Mouse (Mus musculus) adrenal gland, postnatal 0 days (tissue): Measurements from ENCODE around the gene Trmt2a. TPM values are rescaled to one million over a fixed set of nuclear protein-coding genes. Genes with fewer than 3 reads are reported as not detected.

Experiments used
- microRNA-seq: library from miRNA; unstranded; fragments of <30 nt; microRNA quantifications from one replicate; pipeline ENCODE4, GENCODE M21; 2016; ENCODE audit warnings: borderline replicate concordance; ENCODE audit not compliant: insufficient number of aligned reads
- polyA plus RNA-seq: library from polyadenylated mRNA; unstranded; fragments of >200 nt; fragmentation: Nextera tagmentation; extraction: Ambion mirVana; gene quantifications from 2 replicates; pipeline ENCODE4 v1.2.1, GENCODE M21; 2015

Gene Trmt2a
- polyA plus RNA-seq = 45.5 and 59.5 TPM in 2 replicates

GRCm38 (mm10) chr16:18248433-18249363, at the start of gene Trmt2a, which contains the start of gene Ranbp1:
TSS of gene Trmt2a (plus strand) at chr16:18248679.
TSS of gene Ranbp1 (minus strand) at chr16:18248732.

DNA sequence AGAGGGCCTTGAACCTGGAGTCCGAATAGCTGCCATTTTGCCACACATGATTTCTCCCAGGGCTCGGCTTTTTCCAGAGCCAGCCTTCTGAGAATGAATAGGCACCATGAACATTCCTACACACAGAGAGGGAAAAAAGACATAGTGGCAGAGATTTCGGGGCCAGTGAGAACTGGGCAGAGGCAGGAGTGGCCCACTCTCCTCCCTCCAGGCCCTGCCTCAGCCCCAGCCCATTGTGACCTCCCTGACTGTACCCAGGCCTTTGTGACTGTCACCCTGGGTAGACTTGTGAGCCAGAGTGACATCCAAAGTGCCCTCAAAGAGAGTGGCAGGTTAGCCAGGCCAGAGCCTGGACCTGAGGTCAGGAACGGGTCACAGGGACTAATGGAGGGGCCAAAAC, 30.9 kb upstream of the Trmt2a start, which contains the start of gene Ccdc188:
Gene Ccdc188 (plus strand): TSS at position 301 of the 400 bp plus-strand sequence.

GRCm38 (mm10) chr16:18234671-18235388, 13.6 kb upstream of the Trmt2a start, which contains the start of gene Zdhhc8:
TSS of gene Zdhhc8 (minus strand) at chr16:18235136.

DNA sequence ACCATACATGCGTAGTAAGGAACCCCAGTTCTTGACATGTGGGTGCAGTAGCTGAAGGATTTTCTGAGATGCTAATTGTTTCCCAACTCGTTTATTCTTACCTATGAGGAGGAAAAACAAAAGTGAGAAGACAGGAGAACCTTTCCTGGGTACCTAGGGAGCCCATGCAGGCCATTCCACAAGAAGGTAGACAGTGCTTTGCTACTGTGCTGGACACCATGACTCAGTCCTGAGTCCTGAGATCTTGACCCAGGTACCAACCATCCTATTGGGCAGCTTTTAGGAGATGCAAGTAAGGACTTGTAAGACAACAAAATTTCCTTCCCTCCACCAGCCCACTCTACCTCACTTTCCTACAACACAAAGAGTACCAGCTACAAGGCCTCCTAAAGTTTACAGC, 9.7 kb downstream of the Trmt2a start, which contains the start of gene Gm49776:
Gene Gm49776 (minus strand): TSS at position 101 of the 400 bp plus-strand sequence.

GRCm38 (mm10) chr16:18289067-18289588, 40.6 kb downstream of the Trmt2a start, which contains the start of gene Dgcr8:
TSS of gene Dgcr8 (minus strand) at chr16:18289246.

Small RNAs within 50 kb of the gene (microRNA-seq; reads per million reads assigned to microRNA genes)
- not detected for gene Gm24572
- 188 reads per million, percentile 53 among the genes with 10 or more reads in this experiment for gene Mir1306

Other genes starting within 250 kb of the Trmt2a start
- 105 and 116 TPM in 2 replicates for gene Dgcr6, start 195.8 kb upstream of the Trmt2a start, polyA plus RNA-seq
- 5.9 and 8.0 TPM in 2 replicates for gene Prodh, start 158.5 kb upstream of the Trmt2a start, polyA plus RNA-seq
- gene Rtn4r, start 121.0 kb upstream of the Trmt2a start, polyA plus RNA-seq = 1.0 and 1.9 TPM in 2 replicates
- gene Ccdc188, start 30.8 kb upstream of the Trmt2a start, polyA plus RNA-seq = 0.09 TPM in 1 of 2 replicates, not detected in the other
- 10.3 and 14.5 TPM in 2 replicates for gene Zdhhc8, start 13.5 kb upstream of the Trmt2a start, polyA plus RNA-seq
- gene Ranbp1, start 53 bp downstream of the Trmt2a start, polyA plus RNA-seq = 348 and 379 TPM in 2 replicates
- 0.58 and 2.1 TPM in 2 replicates for gene Gm49776, start 9.6 kb downstream of the Trmt2a start, polyA plus RNA-seq
- 10.4 and 10.8 TPM in 2 replicates for gene Dgcr8, start 40.6 kb downstream of the Trmt2a start, polyA plus RNA-seq
- gene Tango2, start 99.4 kb downstream of the Trmt2a start, polyA plus RNA-seq = 53.7 and 54.3 TPM in 2 replicates
- 20.3 and 24.3 TPM in 2 replicates for gene Arvcf, start 99.5 kb downstream of the Trmt2a start, polyA plus RNA-seq
- 37.9 and 76.8 TPM in 2 replicates for gene Txnrd2, start 177.7 kb downstream of the Trmt2a start, polyA plus RNA-seq
- 116 and 160 TPM in 2 replicates for gene Comt, start 178.2 kb downstream of the Trmt2a start, polyA plus RNA-seq